Mouse (Mus musculus) neural tube, embryonic 15.5 days (tissue): ENCODE results near the gene Il20ra. TPM values are rescaled to one million over a fixed set of nuclear protein-coding genes. Genes with fewer than 3 reads are reported as not detected.
"Not testable (repeated sequence)": the region's sequence is repeated elsewhere in the genome, so short reads cannot be mapped to it uniquely, and the experiment has no call there.

Experiments used
- ATAC-seq: fragments of 200-750 bp; cut with Nextera tagmentation; 2 replicates; pipeline ENCODE4 v1.8.0; 2017; ENCODE audit warnings: mild to moderate bottlenecking, moderate TSS enrichment, moderate library complexity; ENCODE audit not compliant: low FRiP score
- H3K27ac ChIP-seq: fragments of 300-500 bp; sonication (generic); replicated peaks from 2 replicates; pipeline ENCODE4 v1.5.1; 2015; ENCODE audit warnings: mild to moderate bottlenecking, inconsistent platforms
- H3K27me3 ChIP-seq: fragments of 300-500 bp; sonication (generic); replicated peaks from 2 replicates; pipeline ENCODE4 v1.6.1; 2015; ENCODE audit warnings: inconsistent platforms
- H3K36me3 ChIP-seq: fragments of 300-500 bp; sonication (generic); 2 replicates; pipeline ENCODE4 v1.6.1; 2015; ENCODE audit warnings: inconsistent platforms
- H3K4me1 ChIP-seq: fragments of 300-500 bp; sonication (generic); 2 replicates; pipeline ENCODE4 v1.6.1; 2015; ENCODE audit warnings: inconsistent platforms
- H3K4me2 ChIP-seq: fragments of 300-500 bp; sonication (generic); 2 replicates; pipeline ENCODE4 v1.6.1; 2015; ENCODE audit warnings: inconsistent platforms, mild to moderate bottlenecking, moderate library complexity
- H3K4me3 ChIP-seq: fragments of 300-500 bp; sonication (generic); replicated peaks from 2 replicates; pipeline ENCODE4 v1.5.1; 2015; ENCODE audit warnings: mild to moderate bottlenecking, inconsistent platforms
- H3K9ac ChIP-seq: fragments of 300-500 bp; sonication (generic); replicated peaks from 2 replicates; pipeline ENCODE4 v1.6.1; 2015; ENCODE audit warnings: mild to moderate bottlenecking, inconsistent platforms
- H3K9me3 ChIP-seq: fragments of 300-500 bp; sonication (generic); replicated peaks from 2 replicates; pipeline ENCODE4 v1.6.1; 2016; ENCODE audit warnings: inconsistent platforms
- WGBS: fragments of 180-500 bp; shearing (Covaris S2); methylation state at CpG from one replicate; pipeline ENCODE4 v1.1.7; 2015; ENCODE audit warnings: mixed read lengths; 5-methylcytosine and 5-hydroxymethylcytosine counted together
- polyA plus RNA-seq: library from polyadenylated mRNA; unstranded; fragments of >200 nt; fragmentation: Nextera tagmentation; extraction: Ambion mirVana; gene quantifications from 2 replicates; pipeline ENCODE4 v1.2.1, GENCODE M21; 2015

The Il20ra gene
- polyA plus RNA-seq, 1 experiment from 2014 or later: 1.2 TPM

GRCm38 (mm10) chr10:19708277-19709070 is 3.9 kb upstream of the Il20ra start:
- Histone ChIP-seq H3K4me2 (no peak overlapping the region), H3K9ac (no peak overlapping the region), H3K27me3 (peaks cover 11% of the 10 kb centered on the region; the same call in 1 of the 2 replicates), H3K27ac (no peak overlapping the region), H3K36me3 (no peaks in the 10 kb centered on the region), H3K9me3 (no peaks in the 10 kb centered on the region), H3K4me3 (no peak overlapping the region), H3K4me1 (peaks cover 11% of the 10 kb centered on the region; the same call in 1 of the 2 replicates)
- 58% methylated on average over 12 of the region's 12 CpGs for WGBS
- no peak for ATAC-seq

- Histone ChIP-seq H3K4me2 (no peak overlapping the region), H3K27me3 (peaks cover 13% of the 10 kb centered on the region; the same call in 1 of the 2 replicates), H3K9ac (no peak overlapping the region), H3K27ac (no peak overlapping the region), H3K4me3 (no peak overlapping the region), H3K9me3 (no peaks in the 10 kb centered on the region), H3K4me1 (peaks cover 11% of the 10 kb centered on the region; the same call in 1 of the 2 replicates), H3K36me3 (no peaks in the 10 kb centered on the region)
- no peak for ATAC-seq
- WGBS: 86% methylated on average over 3 of the region's 3 CpGs
Measured at GRCm38 (mm10) chr10:19711020-19711419, 1.4 kb upstream of the Il20ra start.

- H3K4me2 ChIP-seq: peak overlapping the region; percentile 81
- H3K9me3 ChIP-seq: no peaks in the 10 kb centered on the region
- no peak for ATAC-seq
- H3K4me3 ChIP-seq: no peak overlapping the region
- peaks cover 13% of the 10 kb centered on the region; the same call in 1 of the 2 replicates for H3K27me3 ChIP-seq
- H3K4me1 ChIP-seq: peaks cover 11% of the 10 kb centered on the region; the same call in 1 of the 2 replicates
- H3K36me3 ChIP-seq: no peaks in the 10 kb centered on the region
- H3K27ac ChIP-seq: no peak overlapping the region
- H3K9ac ChIP-seq: no peak overlapping the region
- 42% methylated on average over 7 of the region's 7 CpGs for WGBS
Measured at GRCm38 (mm10) chr10:19711551-19712171, 709 bp upstream of the Il20ra start.

- no peaks in the 10 kb centered on the region for H3K4me1 ChIP-seq
- no peaks in the 10 kb centered on the region for H3K9me3 ChIP-seq
- no peak overlapping the region for H3K4me3 ChIP-seq
- no peak overlapping the region for H3K9ac ChIP-seq
- no peak for ATAC-seq
- WGBS: 87% methylated on average over 3 of the region's 3 CpGs
- H3K36me3 ChIP-seq: no peaks in the 10 kb centered on the region
- no peak overlapping the region for H3K4me2 ChIP-seq
- H3K27me3 ChIP-seq: 0 out of 2 replicates have a peak, but pooled peaks cover 2% of the 10 kb centered on the region
- no peak overlapping the region for H3K27ac ChIP-seq
Measured at GRCm38 (mm10) chr10:19718627-19719026, 6.3 kb downstream of the Il20ra start.

- no peaks in the 10 kb centered on the region for H3K36me3 ChIP-seq
- H3K4me2 ChIP-seq: no peak overlapping the region
- no peaks in the 10 kb centered on the region for H3K9me3 ChIP-seq
- no peak overlapping the region for H3K27ac ChIP-seq
- H3K4me1 ChIP-seq: no peaks in the 10 kb centered on the region
- WGBS: 56% methylated on average over 3 of the region's 3 CpGs
- ATAC-seq: no peak
- H3K27me3 ChIP-seq: no peaks in the 10 kb centered on the region
- no peak overlapping the region for H3K9ac ChIP-seq
- H3K4me3 ChIP-seq: no peak overlapping the region
Measured at GRCm38 (mm10) chr10:19722320-19722719, 9.9 kb downstream of the Il20ra start.

- no peaks in the 10 kb centered on the region for H3K9me3 ChIP-seq
- no peak overlapping the region for H3K9ac ChIP-seq
- H3K27me3 ChIP-seq: no peaks in the 10 kb centered on the region
- no peak for ATAC-seq
- H3K4me2 ChIP-seq: no peak overlapping the region
- no peak overlapping the region for H3K4me3 ChIP-seq
- H3K27ac ChIP-seq: no peak overlapping the region
- H3K4me1 ChIP-seq: no peaks in the 10 kb centered on the region
- H3K36me3 ChIP-seq: no peaks in the 10 kb centered on the region
- 92% methylated on average over 11 of the region's 11 CpGs for WGBS
Measured at GRCm38 (mm10) chr10:19724158-19724832, 11.9 kb downstream of the Il20ra start.

GRCm38 (mm10) chr10:19738442-19738841 is 26.1 kb downstream of the Il20ra start:
- not testable (repeated sequence) for H3K4me1 ChIP-seq, H3K4me3 ChIP-seq, H3K27me3 ChIP-seq, ATAC-seq, H3K9me3 ChIP-seq, H3K9ac ChIP-seq, H3K27ac ChIP-seq, H3K4me2 ChIP-seq, H3K36me3 ChIP-seq
- 86% methylated on average over 2 of the region's 2 CpGs for WGBS

GRCm38 (mm10) chr10:19745662-19746061 is 33.3 kb downstream of the Il20ra start:
- no peak for ATAC-seq
- H3K4me1 ChIP-seq: no peaks in the 10 kb centered on the region
- H3K36me3 ChIP-seq: no peaks in the 10 kb centered on the region
- H3K27ac ChIP-seq: no peak overlapping the region
- H3K4me3 ChIP-seq: no peak overlapping the region
- no peak overlapping the region for H3K4me2 ChIP-seq
- no peaks in the 10 kb centered on the region for H3K9me3 ChIP-seq
- no peaks in the 10 kb centered on the region for H3K27me3 ChIP-seq
- WGBS: 39% methylated on average over 1 of the region's 1 CpGs
- no peak overlapping the region for H3K9ac ChIP-seq

- H3K36me3 ChIP-seq: no peaks in the 10 kb centered on the region
- H3K4me3 ChIP-seq: no peak overlapping the region
- no peak overlapping the region for H3K9ac ChIP-seq
- no peaks in the 10 kb centered on the region for H3K4me1 ChIP-seq
- no peak overlapping the region for H3K27ac ChIP-seq
- H3K27me3 ChIP-seq: no peaks in the 10 kb centered on the region
- H3K4me2 ChIP-seq: no peak overlapping the region
- ATAC-seq: no peak
- 80% methylated on average over 1 of the region's 1 CpGs for WGBS
- H3K9me3 ChIP-seq: no peaks in the 10 kb centered on the region
Measured at GRCm38 (mm10) chr10:19746156-19746555, 33.8 kb downstream of the Il20ra start.

- Histone ChIP-seq H3K27ac (no peak overlapping the region), H3K4me2 (no peak overlapping the region), H3K4me3 (no peak overlapping the region), H3K4me1 (no peaks in the 10 kb centered on the region), H3K27me3 (no peaks in the 10 kb centered on the region), H3K36me3 (no peaks in the 10 kb centered on the region), H3K9ac (no peak overlapping the region), H3K9me3 (no peaks in the 10 kb centered on the region)
- 83% methylated on average over 4 of the region's 4 CpGs for WGBS
- no peak for ATAC-seq
Measured at GRCm38 (mm10) chr10:19747661-19748060, 35.3 kb downstream of the Il20ra start.

- H3K9ac ChIP-seq: no peak overlapping the region
- H3K27me3 ChIP-seq: no peaks in the 10 kb centered on the region
- ATAC-seq: no peak
- 90% methylated on average over 2 of the region's 2 CpGs for WGBS
- H3K36me3 ChIP-seq: no peaks in the 10 kb centered on the region
- H3K27ac ChIP-seq: no peak overlapping the region
- H3K9me3 ChIP-seq: no peaks in the 10 kb centered on the region
- H3K4me1 ChIP-seq: no peaks in the 10 kb centered on the region
- no peak overlapping the region for H3K4me2 ChIP-seq
- no peak overlapping the region for H3K4me3 ChIP-seq
Measured at GRCm38 (mm10) chr10:19765459-19765858, 53.1 kb downstream of the Il20ra start.
